Mouse (Mus musculus) spleen, adult 2 months (tissue): ENCODE results near the gene Ttc27.

Experiments
- CTCF ChIP-seq: fragments of 200-500 bp; IDR thresholded peaks from 2 replicates; pipeline ENCODE4 v1.5.1; 2011; ENCODE audit warnings: mild to moderate bottlenecking, inconsistent platforms; ENCODE audit not compliant: insufficient read depth, insufficient read length, insufficient replicate concordance; ENCODE audit errors: extremely low read depth
- POLR2A ChIP-seq: fragments of 200-500 bp; IDR thresholded peaks from 2 replicates; pipeline ENCODE4 v1.6.1; 2011; ENCODE audit warnings: low read depth, low read length, inconsistent platforms

GRCm38 (mm10) chr17:74872567-74872966 lies 155.0 kb downstream of the Ttc27 start:
- no peak for TF ChIP-seq CTCF
- TF ChIP-seq POLR2A, result no peak
